Comparison of ENCODE assay signal across 8 mouse cellular contexts in the genomic region with DNA sequence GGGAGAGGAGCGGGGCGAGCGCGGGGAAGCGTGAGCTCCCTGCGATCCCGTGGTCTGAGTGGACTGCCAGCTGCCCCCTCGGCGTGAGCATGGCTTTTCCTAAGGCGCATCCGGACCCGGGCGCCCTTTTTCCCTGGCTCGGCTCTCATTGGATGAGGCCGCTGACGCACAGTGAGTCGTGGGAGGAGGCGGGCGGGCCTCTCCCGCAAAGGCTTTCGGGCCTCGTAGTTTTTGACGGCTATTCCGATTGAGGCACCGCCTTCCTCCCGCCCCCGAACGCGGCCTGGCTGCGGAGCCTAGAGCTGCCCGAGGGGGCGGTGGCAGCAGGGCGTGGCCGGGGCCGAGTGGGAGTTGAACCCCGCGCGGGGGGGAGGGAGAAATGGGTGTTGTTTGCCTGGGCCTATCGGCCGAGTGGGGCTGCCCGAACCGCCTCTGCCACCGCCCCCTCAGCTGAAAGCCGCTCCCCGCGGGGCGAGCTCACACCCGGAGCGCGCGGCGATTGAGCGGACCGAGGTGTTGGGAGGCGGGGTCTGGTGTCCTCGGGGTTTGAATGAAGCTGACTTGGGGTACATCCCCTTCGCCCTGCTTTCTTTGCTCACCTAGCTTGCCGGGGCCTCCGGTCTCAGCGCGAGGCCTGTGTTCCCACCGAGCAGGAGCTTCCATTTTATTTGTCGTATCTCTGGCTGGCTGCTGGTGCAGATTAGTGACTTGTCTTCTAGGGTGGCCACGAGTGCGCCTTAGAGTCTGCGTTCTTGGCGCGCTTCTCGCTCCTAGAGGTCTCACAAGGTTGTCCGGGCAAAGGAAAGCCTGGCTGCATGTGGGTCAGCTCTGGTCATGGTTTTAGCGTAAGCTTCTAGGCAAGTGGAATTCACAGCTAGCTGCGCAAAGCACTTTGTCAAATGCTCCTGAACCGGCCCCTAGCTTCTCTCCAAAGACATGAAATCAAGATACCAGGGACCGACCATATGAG. TPM values are rescaled to one million over a fixed set of nuclear protein-coding genes. Genes with fewer than 3 reads are reported as not detected.
DNase-seq lines count a peak whose midpoint lies in the region; ATAC-seq lines count a peak whose summit lies in the region.

No protein-coding gene starts in this region.

- ATAC-seq in megakaryocyte progenitor cell, adult 5-6 weeks (replicated peaks; ENCODE audit: poor library complexity) = peak; percentile 61

- DNase-seq in adipocyte (ENCODE audit: low spot score) = peak; percentile 97
- peak; percentile 98 for DNase-seq in embryo, embryonic 10 days (ENCODE audit: low spot score)
- DNase-seq in gastrocnemius, postnatal 10 days = peak; percentile 99
- DNase-seq in induced T-regulatory cell, adult 2 months (ENCODE audit: low read depth) = peak; percentile 99
- peak; percentile 97 to 98 for DNase-seq in left cerebral cortex, adult 9 months (ENCODE audit: low spot score in 2 of 2)
- DNase-seq in right cerebral cortex, postnatal 14 days = peak; percentile 97
- DNase-seq in urinary bladder, postnatal 36 days (ENCODE audit: low spot score in 2 of 2) = peak; percentile 99 to 100

RNA-seq across cellular contexts. Expression of gene Sp4, which starts 0.9 kb away (rescaled TPM):
- total RNA-seq in gastrocnemius, postnatal 10 days (2021) = 10 to 100 TPM; 10.5 to 12.8 TPM
- total RNA-seq in megakaryocyte progenitor cell, adult 5-6 weeks (2015) = 11.1 and 13.5 TPM in 2 replicates
- total RNA-seq in megakaryocyte progenitor cell, adult 5-6 weeks (2017) = 10.1 and 13.3 TPM in 2 replicates

Comparison
In these comparisons a context has a peak if more than half of its experiments do, and no peak if none do; other contexts are left out.
1. Peak in every context shown above with its lines: DNase-seq and ATAC-seq.